Mouse (Mus musculus) bone marrow macrophage, adult 2 months (primary cell): ENCODE results near the gene Hoxa1. TPM values are rescaled to one million over a fixed set of nuclear protein-coding genes. Genes with fewer than 3 reads are reported as not detected.

ENCODE experiments used
- H3K27ac ChIP-seq: 2 replicates; pipeline ENCODE4 v1.5.1; 2012; ENCODE audit warnings: low read depth, low read length; ENCODE audit not compliant: insufficient read depth
- H3K4me1 ChIP-seq: 2 replicates; pipeline ENCODE4 v1.6.1; 2012; ENCODE audit warnings: low read length; ENCODE audit not compliant: control insufficient read depth, insufficient read depth
- H3K4me3 ChIP-seq: 2 replicates; pipeline ENCODE4 v1.5.1; 2012; ENCODE audit warnings: mild to moderate bottlenecking, low read length, moderate library complexity; ENCODE audit not compliant: insufficient read depth
- CTCF ChIP-seq: IDR thresholded peaks from 2 replicates; pipeline ENCODE4 v1.5.1; 2012; ENCODE audit warnings: low read depth, mild to moderate bottlenecking, low read length, moderate library complexity
- POLR2A ChIP-seq: IDR thresholded peaks from 2 replicates; pipeline ENCODE4 v1.6.1; 2012; ENCODE audit warnings: mild to moderate bottlenecking, low read depth, low read length, borderline replicate concordance
- polyA plus RNA-seq: library from polyadenylated mRNA; stranded (reverse); fragments of >200 nt; gene quantifications from 2 replicates; pipeline ENCODE4 v1.2.4, GENCODE M21; 2012; ENCODE audit not compliant: missing spikeins, insufficient read depth, insufficient read length

Hoxa1 gene
- polyA plus RNA-seq, 1 experiment, result 1.1 TPM

GRCm38 (mm10) chr6:52173648-52174047, 15.5 kb upstream of the Hoxa1 start:
- TF ChIP-seq POLR2A, result no peak
- TF ChIP-seq CTCF, result no peak
- Histone ChIP-seq H3K4me1 (no peaks in the 10 kb centered on the region), H3K4me3 (no peak overlapping the region), H3K27ac (no peak overlapping the region)

GRCm38 (mm10) chr6:52172501-52172900, 14.4 kb upstream of the Hoxa1 start:
- Histone ChIP-seq H3K27ac (no peak overlapping the region), H3K4me1 (no peaks in the 10 kb centered on the region), H3K4me3 (no peak overlapping the region)
- TF ChIP-seq CTCF, result no peak

DNA sequence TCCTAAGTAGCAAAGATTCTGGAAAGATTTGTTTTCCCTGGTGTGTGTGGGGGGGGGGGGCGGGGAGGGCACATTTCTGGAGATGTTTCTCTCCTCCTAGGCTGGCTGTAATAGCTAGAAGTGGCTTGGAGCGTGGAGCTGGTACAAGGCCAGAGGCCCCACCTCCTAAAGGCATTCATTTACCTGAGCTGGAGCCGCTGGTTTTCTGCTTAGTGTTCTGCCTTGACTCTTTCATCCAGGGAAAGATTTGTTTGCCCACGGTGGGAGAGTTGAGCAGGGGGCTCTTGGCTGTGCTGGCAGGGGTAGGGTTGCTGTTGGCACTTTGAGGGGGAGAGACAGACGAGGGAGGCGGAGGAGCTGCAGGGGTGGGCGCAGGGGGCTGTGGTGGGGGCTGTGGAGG, 13.8 kb upstream of the Hoxa1 start:
- H3K27ac ChIP-seq, result no peak overlapping the region
- H3K4me1 ChIP-seq, result no peaks in the 10 kb centered on the region
- H3K4me3 ChIP-seq, result no peak overlapping the region
- TF ChIP-seq CTCF (no peak), POLR2A (no peak)

- TF ChIP-seq POLR2A (no peak), CTCF (no peak)
- H3K27ac ChIP-seq, result no peak overlapping the region
- H3K4me1 ChIP-seq, result no peaks in the 10 kb centered on the region
- H3K4me3 ChIP-seq, result no peak overlapping the region
Measured at GRCm38 (mm10) chr6:52171331-52171730, 13.2 kb upstream of the Hoxa1 start.

DNA sequence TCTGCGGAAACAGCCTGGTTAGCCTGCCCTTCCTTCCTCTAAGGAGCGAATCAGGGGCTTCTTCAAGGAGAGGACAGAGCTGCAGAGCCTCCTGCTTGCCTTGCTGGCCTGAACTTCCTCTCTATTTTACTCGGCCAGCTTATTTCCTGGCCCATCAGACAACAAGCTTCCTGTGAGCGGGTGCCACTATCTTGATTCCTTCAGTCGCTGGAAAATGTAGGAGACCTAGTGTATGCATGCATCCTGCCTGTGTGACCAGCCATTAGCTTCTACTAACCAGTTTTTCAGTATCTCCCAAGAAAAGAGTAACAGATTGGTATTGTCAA, 12.7 kb upstream of the Hoxa1 start:
- Histone ChIP-seq H3K4me1 (no peaks in the 10 kb centered on the region), H3K27ac (no peak overlapping the region), H3K4me3 (no peak overlapping the region)
- TF ChIP-seq POLR2A, result no peak
- TF ChIP-seq CTCF, result no peak

DNA sequence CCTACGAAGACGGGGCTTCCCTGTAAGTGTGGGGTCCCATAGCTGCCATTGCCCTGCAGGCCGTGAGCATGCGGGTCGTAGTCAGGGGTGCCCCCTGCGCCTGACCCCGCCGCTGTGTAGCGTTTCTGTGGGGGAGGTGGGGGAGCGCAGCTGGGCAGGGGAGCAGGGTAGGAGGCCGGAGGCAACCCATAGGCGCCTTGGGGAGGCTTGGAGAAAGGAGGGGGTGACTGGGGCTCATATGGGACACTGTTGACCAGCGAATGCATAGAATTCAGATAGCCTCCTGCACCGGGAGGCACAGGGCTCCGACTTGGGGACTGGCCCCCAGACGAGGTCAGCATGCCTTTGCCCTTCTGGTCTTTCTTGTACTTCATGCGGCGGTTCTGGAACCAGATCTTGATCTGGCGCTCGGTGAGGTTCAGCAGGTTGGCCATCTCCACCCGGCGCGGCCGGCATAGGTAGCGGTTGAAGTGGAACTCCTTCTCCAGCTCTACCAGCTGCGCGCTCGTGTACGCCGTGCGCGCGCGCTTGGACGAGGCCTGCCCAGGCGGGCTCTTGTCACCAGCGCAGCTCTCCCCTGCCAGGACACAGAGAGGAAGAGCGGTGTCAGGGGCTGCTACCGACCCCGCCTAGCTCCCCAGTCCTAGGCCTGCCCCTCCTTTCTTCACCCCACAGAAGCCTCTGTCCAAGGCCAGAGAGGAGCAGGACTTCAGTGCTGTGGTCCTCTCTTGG, 12.2 kb upstream of the Hoxa1 start:
- TF ChIP-seq CTCF (no peak), POLR2A (no peak)
- Histone ChIP-seq H3K4me3 (no peak overlapping the region), H3K4me1 (no peaks in the 10 kb centered on the region), H3K27ac (no peak overlapping the region)

DNA sequence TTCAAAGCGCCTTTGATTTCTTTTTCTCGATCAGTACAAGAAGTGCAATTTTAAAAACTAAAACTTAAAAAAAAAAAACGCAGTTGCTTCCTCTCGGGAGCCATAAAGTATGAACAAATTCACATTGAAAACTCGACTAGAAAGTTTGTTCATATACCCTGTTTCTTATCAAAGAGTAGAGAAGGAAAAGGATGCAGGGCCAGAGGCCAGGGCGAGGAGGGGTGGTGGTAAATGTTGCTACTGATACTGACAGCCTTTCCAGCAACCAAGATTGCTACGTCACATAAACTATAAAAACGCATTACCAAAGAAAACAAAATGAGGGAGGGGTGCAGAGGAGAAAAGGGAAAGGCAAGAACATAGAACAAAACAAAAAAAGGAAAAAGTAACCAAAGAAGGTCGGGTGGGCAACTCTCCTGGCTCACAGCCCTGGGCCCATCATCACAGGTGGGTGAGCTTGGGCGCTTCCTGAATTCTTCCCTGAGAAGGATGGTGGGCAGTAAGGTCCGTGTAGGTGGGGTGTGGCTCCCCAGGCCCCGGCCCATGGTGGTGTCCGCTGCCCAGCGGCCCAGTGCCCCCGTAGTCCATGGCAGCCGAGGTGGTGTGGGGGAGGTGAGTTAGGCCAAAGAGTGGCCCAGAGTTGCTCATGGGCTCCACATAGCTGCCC, 11.5 kb upstream of the Hoxa1 start:
- TF ChIP-seq CTCF, result no peak
- no peak for TF ChIP-seq POLR2A
- no peak overlapping the region for H3K27ac ChIP-seq
- no peaks in the 10 kb centered on the region for H3K4me1 ChIP-seq
- no peak overlapping the region for H3K4me3 ChIP-seq

DNA sequence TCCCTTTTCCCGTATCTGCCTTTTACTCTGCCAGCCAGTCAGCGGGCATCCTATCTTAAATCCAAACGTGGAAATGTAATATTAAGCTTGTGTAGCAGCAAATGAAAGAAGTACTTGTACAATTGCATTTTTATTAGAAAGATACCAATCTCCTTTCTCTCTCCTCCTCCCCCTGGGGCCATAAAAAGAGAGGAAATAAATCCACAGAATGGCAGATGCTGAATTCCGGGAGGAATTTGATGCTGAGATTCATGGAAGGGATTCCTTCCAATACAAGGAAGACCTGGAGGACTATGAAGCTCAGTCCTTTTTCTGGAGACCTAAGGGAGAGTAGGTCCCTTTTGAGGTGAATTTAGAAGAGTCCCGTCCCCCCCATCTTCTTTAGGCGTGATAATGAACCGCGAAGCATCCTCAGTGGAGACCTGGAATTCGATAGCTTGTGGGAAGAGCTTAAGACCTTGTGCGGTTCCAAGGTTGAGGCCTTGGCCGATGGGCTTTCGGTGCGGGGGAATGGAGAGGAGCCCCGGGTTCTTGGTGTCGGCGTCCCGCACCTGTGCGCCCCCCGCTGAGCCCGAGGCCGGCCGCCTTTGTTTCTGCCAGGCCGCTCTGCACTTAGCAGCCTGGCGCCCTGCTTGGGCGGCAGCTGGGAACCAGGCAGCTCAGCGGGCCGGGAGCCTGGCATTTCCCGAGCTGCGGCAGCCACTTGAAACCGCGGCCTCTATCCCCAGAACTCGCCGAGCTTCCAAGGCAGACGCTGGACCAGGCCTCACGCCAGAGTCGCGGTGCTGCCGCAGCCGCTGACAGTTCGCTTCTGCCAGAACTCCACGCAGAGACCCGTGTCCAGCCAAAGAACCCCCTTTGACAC, 10.3 kb upstream of the Hoxa1 start:
- Histone ChIP-seq H3K4me1 (no peaks in the 10 kb centered on the region), H3K27ac (no peak overlapping the region), H3K4me3 (no peak overlapping the region)
- no peak for TF ChIP-seq POLR2A
- TF ChIP-seq CTCF, result no peak

DNA sequence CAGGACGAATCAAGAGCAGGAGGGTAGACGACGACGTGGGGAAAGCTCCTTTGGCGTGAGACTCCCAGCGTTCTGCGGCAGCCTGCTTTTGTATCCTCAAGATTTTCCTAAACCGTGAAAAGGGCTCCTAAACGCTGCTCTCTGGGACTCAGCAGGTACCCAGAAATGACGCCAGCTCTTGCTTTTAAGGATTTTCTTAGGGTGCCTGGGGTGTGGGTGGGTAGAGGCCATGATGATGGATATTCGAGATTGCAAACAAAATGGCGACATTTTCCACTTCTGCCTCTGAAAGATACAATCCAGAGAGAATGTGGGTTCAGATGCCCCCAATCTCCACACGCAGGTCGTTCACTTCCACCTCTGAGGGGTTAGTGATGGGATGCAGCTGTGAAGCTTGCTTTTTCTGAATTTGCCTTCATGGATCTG, 9.6 kb upstream of the Hoxa1 start:
- H3K4me3 ChIP-seq, result no peak overlapping the region
- H3K27ac ChIP-seq, result no peak overlapping the region
- TF ChIP-seq CTCF (no peak), POLR2A (no peak)
- no peaks in the 10 kb centered on the region for H3K4me1 ChIP-seq

DNA sequence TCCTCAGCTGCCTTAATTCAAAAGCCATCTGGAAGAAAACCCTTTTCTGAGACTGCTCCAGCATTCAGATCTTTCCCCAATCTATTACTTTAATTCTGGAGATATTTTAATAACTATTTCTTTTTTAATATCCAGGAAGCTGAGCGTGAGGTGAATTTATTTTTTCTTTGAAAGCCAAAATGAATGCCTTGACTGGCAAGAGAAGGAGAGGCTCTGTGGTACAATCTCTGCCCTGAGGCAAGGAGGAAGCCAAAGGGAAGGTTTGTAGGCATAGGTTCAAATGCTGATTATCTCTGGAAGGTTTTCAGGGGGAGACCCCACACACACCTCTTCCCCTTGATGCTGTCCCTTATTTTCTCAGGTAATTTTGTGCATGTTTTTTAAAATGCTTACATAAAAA, 9.1 kb upstream of the Hoxa1 start:
- no peak for TF ChIP-seq CTCF
- TF ChIP-seq POLR2A, result no peak

More for the DNA sequence above, 9.1 kb upstream of the Hoxa1 start:
- no peak overlapping the region for H3K4me3 ChIP-seq
- no peaks in the 10 kb centered on the region for H3K4me1 ChIP-seq
- H3K27ac ChIP-seq, result no peak overlapping the region
